Mouse (Mus musculus): ENCODE data around the gene Ccdc57. TPM values are rescaled to one million over a fixed set of nuclear protein-coding genes. Genes with fewer than 3 reads are reported as not detected.
A peak's percentile ranks its signal among the peaks of the same experiment; 100 is the strongest.
"Not testable (repeated sequence)": the region's sequence is repeated elsewhere in the genome, so short reads cannot be mapped to it uniquely, and the experiment has no call there.

The Ccdc57 gene
- total RNA-seq, 2 experiments from 2014 or later = 2.1 to 2.4 TPM

GRCm38 (mm10) chr11:120850331-120851030, 82.2 kb downstream of the Ccdc57 start:
- no peak for DNase-seq

GRCm38 (mm10) chr11:120846725-120847475, 85.8 kb downstream of the Ccdc57 start:
- no peak for DNase-seq

GRCm38 (mm10) chr11:120844329-120844728, 88.3 kb downstream of the Ccdc57 start:
- no peak for DNase-seq

GRCm38 (mm10) chr11:120833555-120834280, 99.0 kb downstream of the Ccdc57 start:
- DNase-seq = no peak

- not testable (repeated sequence) for DNase-seq
These were observed 99.7 kb downstream of the Ccdc57 start for GRCm38 (mm10) chr11:120832962-120833361.

- no peak for DNase-seq
These were observed 100.8 kb downstream of the Ccdc57 start for GRCm38 (mm10) chr11:120831659-120832440.

GRCm38 (mm10) chr11:120830686-120831085, 102.0 kb downstream of the Ccdc57 start:
- DNase-seq = no peak

- DNase-seq = no peak
These were observed 102.7 kb downstream of the Ccdc57 start for GRCm38 (mm10) chr11:120829757-120830532.

GRCm38 (mm10) chr11:120828416-120828815, 104.3 kb downstream of the Ccdc57 start:
- no peak for DNase-seq

- no peak for DNase-seq
These were observed 106.4 kb downstream of the Ccdc57 start for GRCm38 (mm10) chr11:120826016-120826953.

- DNase-seq = no peak
These were observed 107.3 kb downstream of the Ccdc57 start for GRCm38 (mm10) chr11:120825289-120825863.

- no peak for DNase-seq
These were observed 107.8 kb downstream of the Ccdc57 start for GRCm38 (mm10) chr11:120824787-120825288.

- DNase-seq = peak; percentile 97
These were observed 108.5 kb downstream of the Ccdc57 start, which contains the start of gene Fasn for GRCm38 (mm10) chr11:120823956-120824786. TSS of gene Fasn (minus strand) at chr11:120824547.

GRCm38 (mm10) chr11:120823551-120823947, 109.1 kb downstream of the Ccdc57 start:
- peak; percentile 69 for DNase-seq

- DNase-seq = peak; percentile 32
These were observed 109.7 kb downstream of the Ccdc57 start for GRCm38 (mm10) chr11:120822831-120823550.

GRCm38 (mm10) chr11:120822321-120822720, 110.4 kb downstream of the Ccdc57 start:
- DNase-seq = no peak

GRCm38 (mm10) chr11:120821076-120821922, 111.4 kb downstream of the Ccdc57 start:
- peak; percentile 66 for DNase-seq

Measured in heart, postnatal 4 days (tissue).